7 mouse cellular contexts compared by ENCODE assay signal in the genomic region with DNA sequence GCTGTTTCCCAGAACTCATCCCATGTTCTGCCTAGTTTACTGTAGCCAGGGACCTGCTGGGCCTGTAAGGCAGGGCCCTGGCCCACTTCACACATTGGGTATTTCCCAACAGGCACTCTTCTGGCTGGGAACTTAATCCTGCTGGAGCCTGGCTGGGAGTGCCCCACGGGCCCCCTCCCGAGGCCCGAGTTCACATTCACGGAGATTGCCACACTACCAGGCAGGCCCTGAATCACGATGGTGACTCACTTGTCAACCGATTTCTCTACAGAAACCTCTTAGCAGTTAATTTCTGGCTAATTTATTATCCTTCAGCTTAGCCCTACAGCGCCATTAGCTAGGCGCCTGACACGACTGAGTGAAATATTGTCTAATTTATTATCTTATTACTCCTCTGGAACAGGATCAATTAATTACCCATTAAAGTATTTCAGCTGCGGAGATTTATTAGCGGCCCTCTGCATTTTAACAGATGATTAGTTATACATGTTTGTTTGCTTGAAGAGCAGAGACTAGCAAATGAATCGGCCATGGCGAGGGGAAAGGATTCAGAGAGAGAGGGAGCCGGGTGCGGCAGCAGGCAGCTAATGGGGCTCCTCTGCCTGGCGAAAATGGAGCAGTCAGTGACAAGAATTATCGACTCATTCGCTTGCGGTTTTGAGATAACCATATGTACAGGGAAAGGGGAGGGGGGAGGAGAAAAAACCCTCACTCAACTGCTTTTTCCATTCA.
DNase-seq lines count a peak whose midpoint lies in the region; ATAC-seq lines count a peak whose summit lies in the region.

No protein-coding gene starts in this region.

- H3K27ac ChIP-seq in lung, embryonic 16.5 days (ENCODE audit: low read length): no peak overlapping the region

- H3K36me3 ChIP-seq in lung, embryonic 16.5 days (ENCODE audit: control insufficient read depth, insufficient read depth, low read length): no peaks in the 10 kb centered on the region

- H3K4me3 ChIP-seq in lung, embryonic 16.5 days (ENCODE audit: low read length): no peak overlapping the region

- H3K9ac ChIP-seq in lung, embryonic 16.5 days (ENCODE audit: low read length): no peak overlapping the region

- peak; percentile 79 for ATAC-seq in common myeloid progenitor, adult 5-6 weeks (replicated peaks; ENCODE audit: low read depth, poor library complexity, severe bottlenecking)
- peak; percentile 56 for ATAC-seq in lung, embryonic 16.5 days (ENCODE audit: low read depth)

- DNase-seq in ovary, postnatal 36 days (ENCODE audit: low spot score): peak; percentile 15
- DNase-seq in ovary, postnatal 14 days (ENCODE audit: low spot score): no peak
- DNase-seq in hindlimb bud, embryonic 11.5 days (ENCODE audit: extremely low spot score, low read depth, low spot score): peak; percentile 35
- no peak for DNase-seq in thymus, adult 18-20 months
- DNase-seq in thymus, postnatal 10 days (ENCODE audit: low spot score in 2 of 2): no peak

- H3K9me3 ChIP-seq in lung, embryonic 16.5 days (ENCODE audit: control insufficient read depth, low read length): no peaks in the 10 kb centered on the region

- no peaks in the 10 kb centered on the region; the same call in 1 of the 2 replicates for H3K27me3 ChIP-seq in lung, embryonic 16.5 days (ENCODE audit: control insufficient read depth, insufficient read depth, low read depth, low read length)

- no peak overlapping the region for H3K4me2 ChIP-seq in lung, embryonic 16.5 days (ENCODE audit: low read depth, low read length)

- WGBS in lung, embryonic 16.5 days: 35% methylated on average over 19 of the region's 19 CpGs

- H3K4me1 ChIP-seq in lung, embryonic 16.5 days (replicated peaks; ENCODE audit: control insufficient read depth, insufficient read depth, low read length): peaks cover 5% of the 10 kb centered on the region; the same call in 1 of the 2 replicates

Comparison
In these comparisons a context has a peak if more than half of its experiments do, and no peak if none do; other contexts are left out.
1. DNase-seq: peak in ovary, postnatal 36 days (single experiment) and hindlimb bud, embryonic 11.5 days (single experiment); none in ovary, postnatal 14 days (single experiment), thymus, adult 18-20 months (0 of 2) and thymus, postnatal 10 days (0 of 2).